Mouse (Mus musculus) urinary bladder, adult 2 months (tissue): ENCODE measurements around the gene Gm37419. TPM values are rescaled to one million over a fixed set of nuclear protein-coding genes. Genes with fewer than 3 reads are reported as not detected.

Experiments used
- polyA plus RNA-seq: library from polyadenylated mRNA; depleted of rRNA; stranded (reverse); fragments of >200 nt; gene quantifications from 2 replicates; pipeline ENCODE4 v1.2.3, GENCODE M21; 2012; rRNA removed

Gene Gm37419
- polyA plus RNA-seq, 1 experiment = not detected

Other genes starting within 250 kb of the Gm37419 start
- gene Sst, start 97.5 kb upstream of the Gm37419 start, polyA plus RNA-seq = not detected in 2 replicates
- not detected in 2 replicates for gene Rtp2, start 56.1 kb upstream of the Gm37419 start, polyA plus RNA-seq
- gene Bcl6, start 370 bp downstream of the Gm37419 start, polyA plus RNA-seq = 15.2 and 22.9 TPM in 2 replicates